Mouse (Mus musculus) myocyte (in vitro differentiated cells): Measurements from ENCODE around the gene Bud13.

ENCODE experiments used
- CEBPB ChIP-seq: IDR thresholded peaks from 2 replicates; pipeline ENCODE4 v1.6.1; 2011; ENCODE audit warnings: mild to moderate bottlenecking, moderate library complexity; ENCODE audit not compliant: poor library complexity, insufficient read depth, severe bottlenecking
- MAX ChIP-seq: IDR thresholded peaks from one replicate; pipeline ENCODE4 v1.6.1; 2011; ENCODE audit warnings: low read depth, mild to moderate bottlenecking, control low read depth
- MYOD1 ChIP-seq, 3 experiments: IDR thresholded peaks; one replicate each; pipeline ENCODE4 v1.6.1; 2011; ENCODE audit warnings: control low read depth in 2 of 3, low read depth in 2 of 3, mild to moderate bottlenecking in 2 of 3, moderate library complexity in 1 of 3; ENCODE audit not compliant: insufficient read length in 2 of 3, control insufficient read depth in 1 of 3
- MYOG ChIP-seq, 3 experiments: IDR thresholded peaks; one replicate each; pipeline ENCODE4 v1.6.1; 2011; ENCODE audit warnings: control low read depth in 2 of 3, low read depth in 2 of 3, mild to moderate bottlenecking in 2 of 3; ENCODE audit not compliant: insufficient read length in 2 of 3, control insufficient read depth in 1 of 3, insufficient read depth in 1 of 3
- POLR2A ChIP-seq: IDR thresholded peaks from one replicate; pipeline ENCODE4 v1.6.1; 2011; ENCODE audit warnings: low read depth, mild to moderate bottlenecking, control low read depth, moderate library complexity; ENCODE audit not compliant: insufficient read length
- POLR2AphosphoS2 ChIP-seq: IDR thresholded peaks from one replicate; pipeline ENCODE4 v1.6.1; 2011; ENCODE audit warnings: low read depth, control low read depth; ENCODE audit not compliant: insufficient read length
- REST ChIP-seq: IDR thresholded peaks from one replicate; pipeline ENCODE4 v1.6.1; 2011; ENCODE audit warnings: mild to moderate bottlenecking, control low read depth, moderate library complexity; ENCODE audit not compliant: insufficient read depth, insufficient read length
- SRF ChIP-seq: IDR thresholded peaks from one replicate; pipeline ENCODE4 v1.6.1; 2011; ENCODE audit warnings: low read depth; ENCODE audit not compliant: control insufficient read depth, insufficient read length
- TCF12 ChIP-seq: IDR thresholded peaks from one replicate; pipeline ENCODE4 v1.6.1; 2011; ENCODE audit warnings: mild to moderate bottlenecking, control low read depth; ENCODE audit not compliant: poor library complexity, insufficient read depth, severe bottlenecking
- USF1 ChIP-seq: IDR thresholded peaks from one replicate; pipeline ENCODE4 v1.6.1; 2011; ENCODE audit warnings: low read depth, mild to moderate bottlenecking, control low read depth, moderate library complexity

- no peak for TF ChIP-seq POLR2A
- no peak for TF ChIP-seq MAX
- no peak for TF ChIP-seq TCF12
- TF ChIP-seq REST = no peak
- no peak for TF ChIP-seq SRF
- TF ChIP-seq CEBPB = no peak
- no peak for TF ChIP-seq USF1
- TF ChIP-seq MYOG (IDR thresholded peaks at IDR 0.05; ENCODE audit: control insufficient read depth in 1 of 3, insufficient read depth in 1 of 3, insufficient read length in 2 of 3, low read depth in 2 of 3) = no peak
- no peak for TF ChIP-seq MYOD1 (IDR thresholded peaks at IDR 0.05; ENCODE audit: control insufficient read depth in 1 of 3, insufficient read length in 2 of 3, low read depth in 2 of 3)
- no peak for TF ChIP-seq POLR2AphosphoS2
Measured at GRCm38 (mm10) chr9:46240526-46241153, 42.2 kb upstream of the Bud13 start, which contains the start of gene Apoa4.
